ENCODE assay signal across 21 mouse cellular contexts in the genomic region with DNA sequence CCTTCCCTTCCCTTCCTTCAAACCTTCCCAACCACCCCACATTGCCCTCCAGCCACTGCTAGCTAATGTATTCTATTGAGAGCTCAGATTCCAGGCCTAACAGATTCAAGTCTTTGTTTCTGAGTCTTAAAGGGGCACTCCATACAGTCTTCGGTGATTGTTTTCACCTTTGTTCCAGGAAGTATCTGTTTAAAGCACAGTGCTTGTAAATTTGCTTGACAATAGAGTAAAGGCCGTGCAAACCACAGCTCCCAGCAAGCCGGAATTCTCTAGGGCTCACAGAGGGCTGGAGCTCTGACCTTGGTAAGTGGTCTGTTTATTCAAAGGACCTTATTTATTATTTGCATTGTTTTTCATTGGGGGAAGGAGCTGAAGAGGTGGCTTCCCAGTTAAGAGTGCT. TPM values are rescaled to one million over a fixed set of nuclear protein-coding genes. Genes with fewer than 3 reads are reported as not detected.
DNase-seq lines count a peak whose midpoint lies in the region; ATAC-seq and TF ChIP-seq lines count a peak whose summit lies in the region.
"Had no signal": no experiment of that assay in that cellular context is flagged by ENCODE, and none has a peak within 500 bp of the region (broad histone marks: within the 10 kb centered on the region; RNA-seq: fewer than 3 reads in every experiment).

No protein-coding gene starts in this region.

- peak; percentile 36 for DNase-seq in hindbrain, embryonic 10.5 days (ENCODE audit: low spot score)
- no peak for DNase-seq in hindbrain, embryonic 14.5 days (ENCODE audit: low spot score)
- peak; percentile 98 for DNase-seq in R1 (ENCODE audit: low read depth, low spot score)
- peak; percentile 20 for DNase-seq in embryo, embryonic 11 days
- no peak for DNase-seq in frontal cortex, postnatal 10 days (ENCODE audit: low spot score in 2 of 2)
- no peak for DNase-seq in layer of hippocampus, postnatal 14 days (ENCODE audit: low spot score in 2 of 2)
- DNase-seq: adrenal gland, postnatal 25 days; B cell, adult 2 months; cerebellum, adult 8-10 months; gastrocnemius, postnatal 14 days; right cerebral cortex, postnatal 14 days had no signal

- peak overlapping the region; percentile 56 for H3K27ac ChIP-seq in hindbrain, embryonic 10.5 days
- no peak overlapping the region for H3K27ac ChIP-seq in hindbrain, embryonic 14.5 days
- H3K27ac ChIP-seq in ES-Bruce4 (ENCODE audit: insufficient read depth, low read length): peak overlapping the region; percentile 100
- H3K27ac ChIP-seq: kidney, embryonic 15.5 days; limb, embryonic 10.5 days; liver, embryonic 12.5 days; lung, embryonic 15.5 days; macrophage had no signal

- no peak overlapping the region for H3K4me2 ChIP-seq in hindbrain, embryonic 14.5 days (replicated peaks)
- H3K4me2 ChIP-seq: kidney, embryonic 15.5 days; liver, embryonic 12.5 days; lung, embryonic 15.5 days had no signal

- no peak overlapping the region for H3K9ac ChIP-seq in hindbrain, embryonic 14.5 days
- H3K9ac ChIP-seq in ES-Bruce4 (ENCODE audit: low read depth, poor library complexity, severe bottlenecking): 0 out of 2 replicates have a peak overlapping the region, but pooled peaks have one; percentile 40
- H3K9ac ChIP-seq: kidney, embryonic 15.5 days; liver, embryonic 12.5 days; lung, embryonic 15.5 days had no signal

- no peaks in the 10 kb centered on the region for H3K9me3 ChIP-seq in hindbrain, embryonic 10.5 days
- no peaks in the 10 kb centered on the region for H3K9me3 ChIP-seq in hindbrain, embryonic 14.5 days (ENCODE audit: control insufficient read depth, low read length)
- H3K9me3 ChIP-seq in ES-Bruce4 (replicated peaks; ENCODE audit: control insufficient read depth, insufficient read depth, low read length, poor library complexity, severe bottlenecking): no peaks in the 10 kb centered on the region
- H3K9me3 ChIP-seq: G1E; kidney, embryonic 15.5 days; limb, embryonic 10.5 days; liver, embryonic 12.5 days; lung, embryonic 15.5 days had no signal

- ATAC-seq in hindbrain, embryonic 14.5 days (ENCODE audit: low FRiP score): no peak
- ATAC-seq in granulocyte monocyte progenitor cell, adult 5-6 weeks (replicated peaks; ENCODE audit: poor library complexity, severe bottlenecking): no peak
- ATAC-seq: hindbrain, embryonic 16.5 days; liver, embryonic 12.5 days had no signal

- H3K36me3 ChIP-seq in hindbrain, embryonic 10.5 days: no peaks in the 10 kb centered on the region
- no peaks in the 10 kb centered on the region for H3K36me3 ChIP-seq in hindbrain, embryonic 14.5 days (replicated peaks; ENCODE audit: control insufficient read depth, insufficient read depth)
- H3K36me3 ChIP-seq in ES-Bruce4 (ENCODE audit: control insufficient read depth, insufficient read depth, low read length, poor library complexity, severe bottlenecking): no peaks in the 10 kb centered on the region
- H3K36me3 ChIP-seq: G1E; kidney, embryonic 15.5 days; limb, embryonic 10.5 days; liver, embryonic 12.5 days; lung, embryonic 15.5 days had no signal

- H3K27me3 ChIP-seq in hindbrain, embryonic 10.5 days (ENCODE audit: insufficient read depth, poor library complexity, severe bottlenecking): peaks cover 21% of the 10 kb centered on the region
- H3K27me3 ChIP-seq in hindbrain, embryonic 14.5 days (ENCODE audit: control insufficient read depth, insufficient read depth, low read length): no peaks in the 10 kb centered on the region
- H3K27me3 ChIP-seq in ES-Bruce4 (ENCODE audit: control insufficient read depth, insufficient read depth, low read length, poor library complexity, severe bottlenecking): no peaks in the 10 kb centered on the region
- H3K27me3 ChIP-seq: lung, embryonic 15.5 days had no signal

- H3K4me1 ChIP-seq in hindbrain, embryonic 10.5 days (replicated peaks): peaks cover 15% of the 10 kb centered on the region
- no peaks in the 10 kb centered on the region for H3K4me1 ChIP-seq in hindbrain, embryonic 14.5 days (replicated peaks; ENCODE audit: control insufficient read depth, insufficient read depth, low read length)
- no peaks in the 10 kb centered on the region for H3K4me1 ChIP-seq in ES-Bruce4 (ENCODE audit: control insufficient read depth, insufficient read depth, low read length)
- H3K4me1 ChIP-seq: lung, embryonic 15.5 days had no signal

- no peak for TF ChIP-seq CTCF in ES-Bruce4 (IDR thresholded peaks at IDR 0.05; ENCODE audit: low read depth, low read length)

- peak; percentile 92 for TF ChIP-seq EP300 in ES-Bruce4 (IDR thresholded peaks at IDR 0.05; ENCODE audit: insufficient read depth, low read depth, low read length)

- 33% methylated on average over 3 of the region's 3 CpGs for WGBS in hindbrain, embryonic 10.5 days
- 31% methylated on average over 3 of the region's 3 CpGs for WGBS in hindbrain, embryonic 14.5 days

- no peak overlapping the region for H3K4me3 ChIP-seq in hindbrain, embryonic 10.5 days
- H3K4me3 ChIP-seq in hindbrain, embryonic 14.5 days (replicated peaks; ENCODE audit: low read length): no peak overlapping the region
- no peak overlapping the region for H3K4me3 ChIP-seq in ES-Bruce4 (ENCODE audit: low read depth, low read length)
- H3K4me3 ChIP-seq: erythroblast, embryonic 14.5 days; kidney, embryonic 15.5 days; limb, embryonic 10.5 days; liver, embryonic 12.5 days; lung, embryonic 15.5 days had no signal

- TF ChIP-seq POLR2A in ES-Bruce4 (IDR thresholded peaks at IDR 0.05; ENCODE audit: insufficient read depth, low read length): no peak

RNA-seq across cellular contexts. Expression of a gene that starts 2.8 kb away (rescaled TPM):
- 11.2 and 14.2 TPM in 2 replicates for polyA plus RNA-seq in hindbrain, embryonic 10.5 days (2016; fragmentation: Nextera tagmentation; extraction: Ambion mirVana)
- 12.6 and 13.0 TPM in 2 replicates for polyA plus RNA-seq in hindbrain, embryonic 14.5 days (2014; fragmentation: Nextera tagmentation; extraction: Ambion mirVana)
- polyA plus RNA-seq in ES-Bruce4 (2011; ENCODE audit: insufficient read depth, insufficient read length, low read depth, missing spikeins): 66.3 and 67.1 TPM in 2 replicates
- 10 to 100 TPM; 19.9 to 20.3 TPM for total RNA-seq in layer of hippocampus, postnatal 14 days (2021)
- 21.9 and 26.4 TPM in 2 replicates for total RNA-seq in granulocyte monocyte progenitor cell, adult 5-6 weeks (2014; fragmentation: Nextera tagmentation)
- total RNA-seq in granulocyte monocyte progenitor cell, adult 5-6 weeks (2017): 39.6 and 41.4 TPM in 2 replicates

RNA-seq across cellular contexts. Expression of a gene that starts 56.1 kb away (rescaled TPM):
- polyA plus RNA-seq in hindbrain, embryonic 10.5 days (2016; fragmentation: Nextera tagmentation; extraction: Ambion mirVana): 22.0 and 25.7 TPM in 2 replicates
- polyA plus RNA-seq in hindbrain, embryonic 14.5 days (2014; fragmentation: Nextera tagmentation; extraction: Ambion mirVana): 36.0 and 39.1 TPM in 2 replicates
- 25.2 and 26.2 TPM in 2 replicates for polyA plus RNA-seq in ES-Bruce4 (2011; ENCODE audit: insufficient read depth, insufficient read length, low read depth, missing spikeins)
- total RNA-seq in layer of hippocampus, postnatal 14 days (2021): 10 to 100 TPM; 32.4 to 34.2 TPM
- total RNA-seq in granulocyte monocyte progenitor cell, adult 5-6 weeks (2014; fragmentation: Nextera tagmentation): 11.4 and 16.9 TPM in 2 replicates
- 33.9 and 36.4 TPM in 2 replicates for total RNA-seq in granulocyte monocyte progenitor cell, adult 5-6 weeks (2017)

Comparison
In these comparisons a context has a peak if more than half of its experiments do, and no peak if none do; other contexts are left out.
1. DNase-seq: peak in hindbrain, embryonic 10.5 days (single experiment), R1 (single experiment) and embryo, embryonic 11 days (single experiment); none in hindbrain, embryonic 14.5 days (single experiment), frontal cortex, postnatal 10 days (0 of 2) and layer of hippocampus, postnatal 14 days (0 of 2).